Mouse (Mus musculus): ENCODE results near the gene Slc40a1. TPM values are rescaled to one million over a fixed set of nuclear protein-coding genes. Genes with fewer than 3 reads are reported as not detected.

Slc40a1 gene
- polyA plus RNA-seq, 1 experiment, result 14.0 TPM

Other genes with a start within 250 kb of the Slc40a1 start
- 39.8 and 40.4 TPM in 2 replicates for gene Wdr75, start 131.4 kb downstream of the Slc40a1 start, polyA plus RNA-seq (2012; rRNA removed)
- not detected in 2 replicates for gene Gm5269, start 36.2 kb downstream of the Slc40a1 start, polyA plus RNA-seq (2012; rRNA removed)
- gene Dnah7b, start 139.8 kb upstream of the Slc40a1 start, polyA plus RNA-seq (2012; rRNA removed), result 6.6 and 6.9 TPM in 2 replicates

All from frontal cortex, adult 2 months (tissue).